Mouse (Mus musculus) neural tube, embryonic 11.5 days (tissue): ENCODE measurements at regions not wholly inside any gene's neighbourhood (a gene's known extent, or its start where the extent isn't known, plus 50 kb on each side); places are given as distances from the start of the nearest gene placed in this dataset.

Source experiments
- ATAC-seq: fragments of 200-750 bp; cut with Nextera tagmentation; 2 replicates; pipeline ENCODE4 v1.8.0; 2017; ENCODE audit warnings: moderate number of reproducible peaks, mild to moderate bottlenecking, moderate TSS enrichment, moderate library complexity; ENCODE audit not compliant: insufficient read depth, low FRiP score, low TSS enrichment
- DNase-seq: peaks from one replicate; pipeline ENCODE4 v3.0.0-alpha.2; 2015; ENCODE audit warnings: low spot score
- H3K27ac ChIP-seq: fragments of 300-500 bp; sonication (generic); 2 replicates; pipeline ENCODE4 v1.5.1; 2014; ENCODE audit warnings: low read depth, mild to moderate bottlenecking, low read length
- H3K27me3 ChIP-seq: fragments of 300-500 bp; sonication (generic); 2 replicates; pipeline ENCODE4 v1.6.1; 2014; ENCODE audit warnings: mild to moderate bottlenecking, low read length, mixed read lengths; ENCODE audit not compliant: control insufficient read depth, insufficient read depth
- H3K36me3 ChIP-seq: fragments of 300-500 bp; sonication (generic); 2 replicates; pipeline ENCODE4 v1.6.1; 2014; ENCODE audit warnings: mild to moderate bottlenecking, low read length, moderate library complexity, mixed read lengths; ENCODE audit not compliant: control insufficient read depth, insufficient read depth
- H3K4me1 ChIP-seq: fragments of 300-500 bp; sonication (generic); 2 replicates; pipeline ENCODE4 v1.6.1; 2014; ENCODE audit warnings: low read length, mixed read lengths; ENCODE audit not compliant: control insufficient read depth, insufficient read depth
- H3K4me2 ChIP-seq: fragments of 300-500 bp; sonication (generic); 2 replicates; pipeline ENCODE4 v1.6.1; 2014; ENCODE audit warnings: low read depth, mild to moderate bottlenecking, moderate library complexity
- H3K4me3 ChIP-seq: fragments of 300-500 bp; sonication (generic); 2 replicates; pipeline ENCODE4 v1.5.1; 2014; ENCODE audit warnings: low read depth, low read length
- H3K9ac ChIP-seq: fragments of 300-500 bp; sonication (generic); 2 replicates; pipeline ENCODE4 v1.6.1; 2014; ENCODE audit warnings: mild to moderate bottlenecking, low read length
- H3K9me3 ChIP-seq: fragments of 300-500 bp; sonication (generic); 2 replicates; pipeline ENCODE4 v1.6.1; 2016; ENCODE audit warnings: low read length; ENCODE audit not compliant: control insufficient read depth
- WGBS: fragments of 180-500 bp; shearing (Covaris S2); extraction: QIAGEN DNeasy Blood & Tissue Kit; methylation state at CpG from one replicate; pipeline ENCODE4 v1.1.7; 2014; 5-methylcytosine and 5-hydroxymethylcytosine counted together

DNA sequence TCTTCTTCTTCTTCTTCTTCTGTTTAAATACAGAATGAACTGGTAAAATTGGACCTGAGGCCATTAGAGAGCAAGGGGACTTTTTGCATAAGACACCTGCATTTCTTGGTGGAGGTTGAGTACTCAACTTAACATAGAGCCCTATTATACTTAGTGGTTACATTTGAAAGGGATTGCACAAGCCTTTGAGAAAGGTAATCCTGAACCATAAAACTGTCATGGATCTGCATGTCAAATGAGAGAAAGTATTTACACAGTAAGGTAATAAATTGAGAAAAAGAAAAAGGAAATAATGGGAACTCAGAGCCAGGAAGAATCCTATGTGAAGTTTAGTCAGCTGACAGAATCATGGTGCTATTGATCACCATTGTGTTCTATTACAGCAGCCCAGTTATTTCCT is 258.1 kb upstream of the 2610001J05Rik start:
- Histone ChIP-seq H3K9me3 (no peaks in the 10 kb centered on the region), H3K4me2 (no peak overlapping the region), H3K9ac (no peak overlapping the region), H3K36me3 (no peaks in the 10 kb centered on the region), H3K4me3 (no peak overlapping the region), H3K27ac (no peak overlapping the region), H3K27me3 (no peaks in the 10 kb centered on the region), H3K4me1 (no peaks in the 10 kb centered on the region)
- ATAC-seq = no peak
- no peak for DNase-seq

DNA sequence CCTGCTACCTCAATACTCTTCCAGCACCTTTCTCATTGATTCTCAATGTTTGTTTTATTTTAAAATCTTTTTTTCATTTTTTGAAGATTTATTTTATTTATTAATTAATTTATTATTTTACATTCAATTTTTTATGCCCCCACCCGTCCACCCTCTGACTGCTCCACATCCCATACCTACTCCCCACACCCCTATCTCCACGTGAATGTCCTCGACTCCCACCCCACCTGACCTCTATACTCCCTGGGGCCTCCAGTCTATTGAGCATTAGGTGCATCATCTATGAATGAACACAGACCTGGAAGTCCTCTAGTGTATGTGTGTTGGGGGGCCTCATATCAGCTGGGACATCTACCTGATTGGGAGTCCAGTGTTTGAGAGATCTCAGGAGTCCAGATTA is 251.0 kb upstream of the 2610001J05Rik start:
- Histone ChIP-seq H3K9ac (no peak overlapping the region), H3K4me1 (no peaks in the 10 kb centered on the region), H3K4me2 (no peak overlapping the region), H3K4me3 (no peak overlapping the region), H3K9me3 (no peaks in the 10 kb centered on the region), H3K27ac (no peak overlapping the region), H3K36me3 (no peaks in the 10 kb centered on the region), H3K27me3 (no peaks in the 10 kb centered on the region)
- no peak for DNase-seq
- 79% methylated on average over 3 of the region's 3 CpGs for WGBS
- ATAC-seq = peak; percentile 63; the same call in 1 of the 2 replicates

DNA sequence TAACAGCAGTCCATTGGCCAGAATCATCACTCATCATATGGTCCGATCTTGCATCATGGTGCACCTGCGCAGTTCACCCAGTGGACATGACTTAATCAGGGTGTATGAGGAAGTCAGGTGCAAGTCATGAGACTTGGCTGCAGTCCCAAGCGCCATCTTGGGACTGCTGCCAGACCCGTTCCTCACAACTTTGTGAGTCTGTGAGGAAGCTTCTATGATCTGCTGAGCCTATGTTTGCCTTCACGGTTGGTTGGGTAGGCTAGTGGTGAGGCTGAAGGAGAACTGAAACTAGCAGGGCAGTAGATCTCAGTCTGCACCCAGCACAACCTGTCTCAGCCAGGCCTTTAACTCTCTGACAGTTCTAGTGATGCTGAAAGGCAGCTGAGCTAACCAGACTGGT is 250.2 kb upstream of the 2610001J05Rik start:
- Histone ChIP-seq H3K4me2 (no peak overlapping the region), H3K27ac (no peak overlapping the region), H3K4me1 (no peaks in the 10 kb centered on the region), H3K4me3 (no peak overlapping the region), H3K9ac (no peak overlapping the region), H3K27me3 (no peaks in the 10 kb centered on the region), H3K9me3 (no peaks in the 10 kb centered on the region), H3K36me3 (no peaks in the 10 kb centered on the region)
- DNase-seq (no peak), ATAC-seq (no peak)
- 93% methylated on average over 5 of the region's 5 CpGs for WGBS

DNA sequence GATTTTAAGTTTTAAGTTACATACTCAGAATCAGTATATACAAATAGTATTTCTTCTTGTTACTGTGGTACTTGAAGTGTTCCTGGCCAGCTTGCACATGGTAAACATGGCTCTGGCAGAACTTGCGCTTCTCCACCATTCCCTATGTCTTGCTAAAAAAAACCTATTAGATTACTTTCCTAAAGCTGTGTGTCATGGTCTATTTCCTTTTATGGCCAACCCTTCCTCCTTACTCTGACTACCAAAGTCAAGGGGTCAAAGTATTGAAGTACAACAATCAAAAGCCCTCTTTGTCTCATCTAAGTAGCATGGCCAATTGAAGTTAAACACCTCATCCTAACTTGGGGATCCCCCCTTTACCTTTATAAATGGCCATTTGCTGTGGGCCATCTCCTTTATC is 223.6 kb upstream of the 2610001J05Rik start:
- Histone ChIP-seq H3K27ac (no peak overlapping the region), H3K36me3 (no peaks in the 10 kb centered on the region), H3K4me2 (no peak overlapping the region), H3K9ac (no peak overlapping the region), H3K9me3 (no peaks in the 10 kb centered on the region), H3K4me1 (no peaks in the 10 kb centered on the region), H3K4me3 (no peak overlapping the region), H3K27me3 (no peaks in the 10 kb centered on the region)
- 42% methylated on average over 1 of the region's 1 CpGs for WGBS
- no peak for DNase-seq
- ATAC-seq = no peak

DNA sequence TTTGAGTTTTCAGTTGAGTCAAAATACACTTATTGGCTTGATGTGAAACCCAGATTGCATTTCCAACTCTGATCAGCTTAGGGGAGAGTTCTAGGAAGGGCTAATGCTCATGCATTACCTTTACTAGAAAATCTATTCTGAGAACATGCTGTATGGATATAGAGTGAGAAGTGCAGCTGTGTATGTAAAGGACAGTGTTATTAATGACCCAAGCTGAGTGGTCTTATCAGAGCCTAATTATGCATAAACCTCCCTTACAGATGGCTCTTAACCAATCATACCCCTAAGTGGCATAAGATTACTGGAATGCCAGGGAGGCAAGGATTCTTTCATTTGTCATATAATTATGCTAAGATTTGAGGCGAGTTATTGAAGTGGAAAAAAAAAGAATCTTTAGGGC is 210.6 kb upstream of the 2610001J05Rik start:
- Histone ChIP-seq H3K4me2 (no peak overlapping the region), H3K27ac (no peak overlapping the region), H3K9ac (no peak overlapping the region), H3K4me3 (no peak overlapping the region), H3K27me3 (no peaks in the 10 kb centered on the region), H3K9me3 (no peaks in the 10 kb centered on the region), H3K4me1 (no peaks in the 10 kb centered on the region), H3K36me3 (no peaks in the 10 kb centered on the region)
- no peak for DNase-seq
- no peak for ATAC-seq
- WGBS = 74% methylated on average over 1 of the region's 1 CpGs

DNA sequence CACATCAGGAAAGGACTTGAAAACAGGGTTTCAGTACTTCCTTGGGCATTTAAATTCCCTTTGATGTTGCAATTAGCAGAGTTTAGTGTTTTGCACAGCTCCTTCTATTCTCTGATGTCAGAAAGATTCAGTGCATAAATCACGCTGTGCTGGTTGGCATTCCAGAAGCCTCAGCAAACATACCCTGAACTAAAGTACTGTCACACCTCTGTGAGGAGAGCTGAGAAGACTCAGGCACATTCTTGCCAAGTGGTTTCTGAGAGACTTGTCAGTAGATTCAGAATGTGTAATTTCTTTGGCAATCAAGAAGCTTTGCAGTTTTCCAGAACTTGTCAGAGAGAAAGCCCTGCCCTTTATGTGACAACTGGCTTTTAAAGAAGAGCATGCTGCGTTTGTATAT is 192.4 kb upstream of the 2610001J05Rik start:
- ATAC-seq (no peak), DNase-seq (no peak)
- Histone ChIP-seq H3K27me3 (no peaks in the 10 kb centered on the region), H3K4me1 (no peaks in the 10 kb centered on the region), H3K9me3 (no peaks in the 10 kb centered on the region), H3K4me2 (no peak overlapping the region), H3K36me3 (no peaks in the 10 kb centered on the region), H3K27ac (no peak overlapping the region), H3K4me3 (no peak overlapping the region), H3K9ac (no peak overlapping the region)
- 71% methylated on average over 2 of the region's 2 CpGs for WGBS

DNA sequence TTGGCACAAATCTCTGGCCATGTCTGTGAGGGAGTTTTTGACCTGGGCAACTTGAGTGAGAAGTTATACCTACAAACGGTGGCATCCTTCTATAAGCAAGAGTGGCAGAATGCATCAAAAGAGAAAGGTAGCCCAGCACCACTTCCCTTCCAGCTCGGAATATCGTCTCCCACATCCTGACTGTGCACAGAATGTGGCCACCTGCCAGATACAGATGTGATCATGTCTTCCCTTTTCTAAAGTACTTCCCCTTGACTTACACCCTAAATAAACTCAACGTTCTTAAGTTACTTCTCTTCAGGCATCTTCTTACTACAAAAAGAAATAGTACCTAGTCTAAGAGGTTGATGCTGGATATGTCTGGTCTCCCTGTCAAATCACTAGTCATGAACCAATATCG is 175.2 kb upstream of the 2610001J05Rik start:
- 94% methylated on average over 5 of the region's 5 CpGs for WGBS
- DNase-seq = no peak
- no peaks in the 10 kb centered on the region for H3K9me3 ChIP-seq

DNA sequence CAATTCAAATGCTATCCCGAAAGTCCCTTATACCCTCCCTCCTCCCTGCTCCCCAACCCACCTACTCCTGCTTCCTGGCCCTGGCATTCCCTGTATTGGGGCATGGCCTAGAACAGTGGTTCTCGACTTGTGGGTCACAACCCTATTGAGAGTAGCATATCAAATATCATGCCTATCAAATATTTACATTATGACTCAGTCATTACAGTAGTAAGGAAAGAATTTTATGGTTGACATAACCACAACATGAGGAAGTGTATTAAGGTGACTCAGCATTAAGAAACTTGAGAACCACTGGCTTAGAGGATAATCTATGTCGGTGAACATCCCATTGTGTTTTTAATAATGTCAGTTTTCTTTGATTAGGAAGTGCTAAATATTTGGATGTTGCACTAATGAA is 173.3 kb upstream of the 2610001J05Rik start:
- WGBS = 87% methylated on average over 3 of the region's 3 CpGs
- H3K4me1 ChIP-seq = no peaks in the 10 kb centered on the region
- no peak overlapping the region for H3K9ac ChIP-seq
- no peak overlapping the region for H3K4me3 ChIP-seq
- no peak overlapping the region for H3K4me2 ChIP-seq
- DNase-seq (no peak), ATAC-seq (no peak)
- no peak overlapping the region for H3K27ac ChIP-seq
- H3K9me3 ChIP-seq = no peaks in the 10 kb centered on the region
- H3K27me3 ChIP-seq = no peaks in the 10 kb centered on the region
- no peaks in the 10 kb centered on the region for H3K36me3 ChIP-seq

More for the DNA sequence above, 175.2 kb upstream of the 2610001J05Rik start:
- Histone ChIP-seq H3K27ac (no peak overlapping the region), H3K27me3 (no peaks in the 10 kb centered on the region), H3K4me3 (no peak overlapping the region), H3K36me3 (no peaks in the 10 kb centered on the region), H3K4me1 (no peaks in the 10 kb centered on the region), H3K9ac (no peak overlapping the region), H3K4me2 (no peak overlapping the region)
- no peak for ATAC-seq

DNA sequence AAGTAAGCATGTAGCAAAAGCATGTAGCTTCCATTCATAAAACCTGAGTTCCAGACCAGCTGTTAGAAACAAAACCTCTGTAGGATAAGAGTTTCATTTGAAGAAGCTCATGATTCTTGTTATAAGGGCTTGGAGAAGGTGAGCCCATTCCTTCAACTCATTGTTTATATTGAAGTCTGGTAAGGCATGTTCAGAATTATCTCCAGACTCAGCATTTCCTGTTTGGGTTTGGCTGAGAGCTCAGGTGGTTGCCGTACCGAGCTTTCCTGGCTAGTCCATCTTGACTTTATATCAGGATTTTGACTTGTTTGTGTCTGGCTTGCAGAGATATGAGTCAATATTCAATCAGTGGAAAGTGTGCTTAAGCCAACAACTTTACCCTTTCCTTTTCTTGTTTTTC is 154.6 kb upstream of the 2610001J05Rik start:
- H3K36me3 ChIP-seq = no peaks in the 10 kb centered on the region
- H3K4me1 ChIP-seq = no peaks in the 10 kb centered on the region
- H3K27me3 ChIP-seq = no peaks in the 10 kb centered on the region
- no peak overlapping the region for H3K4me3 ChIP-seq
- H3K27ac ChIP-seq = no peak overlapping the region
- 80% methylated on average over 2 of the region's 2 CpGs for WGBS
- H3K4me2 ChIP-seq = no peak overlapping the region
- no peak overlapping the region for H3K9ac ChIP-seq
- no peak for ATAC-seq
- no peak for DNase-seq
- H3K9me3 ChIP-seq = no peaks in the 10 kb centered on the region
